Mouse (Mus musculus): ENCODE measurements around the gene Fer.
"Not testable (repeated sequence)": the region's sequence is repeated elsewhere in the genome, so short reads cannot be mapped to it uniquely, and the experiment has no call there.

Fer gene

GRCm38 (mm10) chr17:63863012-63863630 is at the start of gene Fer:
Gene Fer, plus strand, starts transcription at chr17:63863062.
- in situ Hi-C loops (cut with MseI, MboI) = no loop called here

GRCm38 (mm10) chr17:63813552-63813951 is 49.3 kb upstream of the Fer start:
- in situ Hi-C loops (cut with MseI, MboI) = no loop called here

- in situ Hi-C loops (cut with MseI, MboI) = no loop called here
Measured at GRCm38 (mm10) chr17:63818444-63819027, 44.3 kb upstream of the Fer start.

GRCm38 (mm10) chr17:63824141-63824540 is 38.7 kb upstream of the Fer start:
- in situ Hi-C loops (cut with MseI, MboI) = no loop called here

GRCm38 (mm10) chr17:63826196-63826595 is 36.7 kb upstream of the Fer start:
- in situ Hi-C loops (cut with MseI, MboI) = no loop called here

GRCm38 (mm10) chr17:63826767-63827166 is 36.1 kb upstream of the Fer start:
- in situ Hi-C loops (cut with MseI, MboI) = no loop called here

- in situ Hi-C loops (cut with MseI, MboI) = no loop called here
Measured at GRCm38 (mm10) chr17:63828561-63829332, 34.1 kb upstream of the Fer start.

GRCm38 (mm10) chr17:63831550-63831949 is 31.3 kb upstream of the Fer start:
- in situ Hi-C loops (cut with MseI, MboI) = no loop called here

- in situ Hi-C loops (cut with MseI, MboI) = no loop called here
Measured at GRCm38 (mm10) chr17:63836223-63836622, 26.6 kb upstream of the Fer start.

GRCm38 (mm10) chr17:63836641-63837040 is 26.2 kb upstream of the Fer start:
- in situ Hi-C loops (cut with MseI, MboI) = no loop called here

GRCm38 (mm10) chr17:63838144-63838543 is 24.7 kb upstream of the Fer start:
- in situ Hi-C loops (cut with MseI, MboI) = no loop called here

GRCm38 (mm10) chr17:63839636-63840269 is 23.1 kb upstream of the Fer start:
- in situ Hi-C loops (cut with MseI, MboI) = no loop called here

GRCm38 (mm10) chr17:63842226-63842625 is 20.6 kb upstream of the Fer start:
- in situ Hi-C loops (cut with MseI, MboI) = no loop called here

- in situ Hi-C loops (cut with MseI, MboI) = no loop called here
Measured at GRCm38 (mm10) chr17:63844936-63845335, 17.9 kb upstream of the Fer start.

GRCm38 (mm10) chr17:63845766-63846165 is 17.1 kb upstream of the Fer start:
- in situ Hi-C loops (cut with MseI, MboI) = not testable (repeated sequence)

GRCm38 (mm10) chr17:63849151-63849550 is 13.7 kb upstream of the Fer start:
- in situ Hi-C loops (cut with MseI, MboI) = no loop called here

GRCm38 (mm10) chr17:63849566-63849965 is 13.3 kb upstream of the Fer start:
- in situ Hi-C loops (cut with MseI, MboI) = no loop called here

GRCm38 (mm10) chr17:63850016-63850415 is 12.8 kb upstream of the Fer start:
- in situ Hi-C loops (cut with MseI, MboI) = no loop called here

- in situ Hi-C loops (cut with MseI, MboI) = no loop called here
Measured at GRCm38 (mm10) chr17:63857023-63857544, 5.8 kb upstream of the Fer start.

GRCm38 (mm10) chr17:63860988-63861387 is 1.9 kb upstream of the Fer start:
- in situ Hi-C loops (cut with MseI, MboI) = no loop called here

GRCm38 (mm10) chr17:63862399-63862798 is 463 bp upstream of the Fer start:
- in situ Hi-C loops (cut with MseI, MboI) = no loop called here

- in situ Hi-C loops (cut with MseI, MboI) = no loop called here
Measured at GRCm38 (mm10) chr17:63863647-63864149, 836 bp downstream of the Fer start, which contains the start of gene A930002H24Rik. Gene A930002H24Rik, minus strand, starts transcription at chr17:63863791.
